Mouse (Mus musculus) lung, embryonic 14.5 days (tissue): ENCODE data around the gene Uqcr11. TPM values are rescaled to one million over a fixed set of nuclear protein-coding genes. Genes with fewer than 3 reads are reported as not detected.

Source experiments
- ATAC-seq: fragments of 200-750 bp; cut with Nextera tagmentation; 2 replicates; pipeline ENCODE4 v1.8.0; 2017; ENCODE audit warnings: mild to moderate bottlenecking, moderate TSS enrichment, moderate library complexity; ENCODE audit not compliant: insufficient read depth
- DNase-seq: peaks from one replicate; pipeline ENCODE4 v3.0.0-alpha.2; 2015
- H3K27ac ChIP-seq: fragments of 300-500 bp; sonication (generic); 2 replicates; pipeline ENCODE4 v1.5.1; 2014; ENCODE audit warnings: low read depth, mild to moderate bottlenecking, moderate library complexity
- H3K27me3 ChIP-seq: fragments of 300-500 bp; sonication (generic); 2 replicates; pipeline ENCODE4 v1.6.1; 2014; ENCODE audit warnings: low read length, control low read depth; ENCODE audit not compliant: insufficient read depth
- H3K36me3 ChIP-seq: fragments of 300-500 bp; sonication (generic); 2 replicates; pipeline ENCODE4 v1.6.1; 2014; ENCODE audit warnings: control low read depth; ENCODE audit not compliant: insufficient read depth
- H3K4me1 ChIP-seq: fragments of 300-500 bp; sonication (generic); 2 replicates; pipeline ENCODE4 v1.6.1; 2014; ENCODE audit warnings: antibody characterized with exemption, control low read depth; ENCODE audit not compliant: insufficient read depth
- H3K4me2 ChIP-seq: fragments of 300-500 bp; sonication (generic); 2 replicates; pipeline ENCODE4 v1.6.1; 2014; ENCODE audit warnings: mild to moderate bottlenecking
- H3K4me3 ChIP-seq: fragments of 300-500 bp; sonication (generic); 2 replicates; pipeline ENCODE4 v1.5.1; 2014; ENCODE audit warnings: low read depth, low read length
- H3K9ac ChIP-seq: fragments of 300-500 bp; sonication (generic); 2 replicates; pipeline ENCODE4 v1.6.1; 2014
- H3K9me3 ChIP-seq: fragments of 300-500 bp; sonication (generic); 2 replicates; pipeline ENCODE4 v1.6.1; 2016; ENCODE audit warnings: low read depth, low read length, control low read depth
- CTCF ChIP-seq: IDR thresholded peaks from 2 replicates; pipeline ENCODE4 v1.5.1; 2016; ENCODE audit warnings: antibody characterized with exemption, low read depth
- WGBS: fragments of 180-500 bp; shearing (Covaris S2); extraction: QIAGEN DNeasy Blood & Tissue Kit; methylation state at CpG from one replicate; pipeline ENCODE4 v1.1.7; 2014; 5-methylcytosine and 5-hydroxymethylcytosine counted together
- polyA plus RNA-seq: library from polyadenylated mRNA; unstranded; fragments of >200 nt; fragmentation: Nextera tagmentation; extraction: Ambion mirVana; gene quantifications from 2 replicates; pipeline ENCODE4 v1.2.1, GENCODE M21; 2014

The Uqcr11 gene
- polyA plus RNA-seq, 1 experiment from 2014 or later: 669 TPM

- 37% methylated on average over 4 of the region's 4 CpGs for WGBS
- TF ChIP-seq CTCF: no peak
- ATAC-seq (no peak), DNase-seq (no peak)
- H3K27me3 ChIP-seq: no peaks in the 10 kb centered on the region
- peak overlapping the region; percentile 99 for H3K4me2 ChIP-seq
- H3K9me3 ChIP-seq: no peaks in the 10 kb centered on the region
- H3K36me3 ChIP-seq: peaks cover 57% of the 10 kb centered on the region
- H3K4me3 ChIP-seq: no peak overlapping the region
- peak overlapping the region; percentile 61; the same call in 1 of the 2 replicates for H3K27ac ChIP-seq
- H3K9ac ChIP-seq: no peak overlapping the region
- peaks cover 7% of the 10 kb centered on the region for H3K4me1 ChIP-seq
These were observed 1.3 kb upstream of the Uqcr11 start for GRCm38 (mm10) chr10:80407924-80408323.

GRCm38 (mm10) chr10:80405481-80406173 is 1.0 kb downstream of the Uqcr11 start:
- WGBS: 49% methylated on average over 10 of the region's 10 CpGs
- peak overlapping the region; percentile 94 for H3K4me3 ChIP-seq
- no peaks in the 10 kb centered on the region for H3K9me3 ChIP-seq
- ATAC-seq: no peak
- DNase-seq: no peak
- H3K27me3 ChIP-seq: no peaks in the 10 kb centered on the region
- H3K4me1 ChIP-seq: peaks cover 7% of the 10 kb centered on the region
- peak overlapping the region; percentile 84 for H3K9ac ChIP-seq
- no peak for TF ChIP-seq CTCF
- H3K36me3 ChIP-seq: peaks cover 54% of the 10 kb centered on the region
- H3K27ac ChIP-seq: no peak overlapping the region
- H3K4me2 ChIP-seq: peak overlapping the region; percentile 99

- peaks cover 34% of the 10 kb centered on the region for H3K36me3 ChIP-seq
- H3K27ac ChIP-seq: no peak overlapping the region
- no peaks in the 10 kb centered on the region for H3K9me3 ChIP-seq
- no peak overlapping the region for H3K4me3 ChIP-seq
- DNase-seq (peak; percentile 47), ATAC-seq (no peak)
- H3K27me3 ChIP-seq: no peaks in the 10 kb centered on the region
- H3K9ac ChIP-seq: no peak overlapping the region
- no peak overlapping the region for H3K4me2 ChIP-seq
- 87% methylated on average over 4 of the region's 4 CpGs for WGBS
- H3K4me1 ChIP-seq: peaks cover 10% of the 10 kb centered on the region
- peak; percentile 72 for TF ChIP-seq CTCF
These were observed 3.5 kb downstream of the Uqcr11 start for GRCm38 (mm10) chr10:80403044-80403692.

GRCm38 (mm10) chr10:80400704-80401161 is 5.9 kb downstream of the Uqcr11 start:
- no peaks in the 10 kb centered on the region for H3K27me3 ChIP-seq
- H3K4me3 ChIP-seq: 0 out of 2 replicates have a peak overlapping the region, but pooled peaks have one; percentile 82
- peak overlapping the region; percentile 13; the same call in 1 of the 2 replicates for H3K9ac ChIP-seq
- no peak for TF ChIP-seq CTCF
- DNase-seq (no peak), ATAC-seq (no peak)
- peak overlapping the region; percentile 86; the same call in 1 of the 2 replicates for H3K27ac ChIP-seq
- 75% methylated on average over 4 of the region's 4 CpGs for WGBS
- H3K4me2 ChIP-seq: peak overlapping the region; percentile 73
- peaks cover 14% of the 10 kb centered on the region for H3K4me1 ChIP-seq
- no peaks in the 10 kb centered on the region for H3K9me3 ChIP-seq
- H3K36me3 ChIP-seq: peaks cover 50% of the 10 kb centered on the region

GRCm38 (mm10) chr10:80399973-80400703 is 6.5 kb downstream of the Uqcr11 start:
- DNase-seq (no peak), ATAC-seq (no peak)
- Histone ChIP-seq H3K4me2 (peak overlapping the region; percentile 73), H3K27me3 (no peaks in the 10 kb centered on the region), H3K4me3 (peak overlapping the region; percentile 82), H3K4me1 (peaks cover 11% of the 10 kb centered on the region; the same call in 1 of the 2 replicates), H3K36me3 (peaks cover 56% of the 10 kb centered on the region), H3K9me3 (no peaks in the 10 kb centered on the region), H3K9ac (peak overlapping the region; percentile 66), H3K27ac (peak overlapping the region; percentile 86)
- no peak for TF ChIP-seq CTCF
- WGBS: 13% methylated on average over 17 of the region's 17 CpGs

GRCm38 (mm10) chr10:80399191-80399972 is 7.2 kb downstream of the Uqcr11 start, which contains the start of gene Mbd3:
Mbd3 (minus strand) TSS chr10:80399550.
- H3K4me1 ChIP-seq: peaks cover 11% of the 10 kb centered on the region; the same call in 1 of the 2 replicates
- H3K4me2 ChIP-seq: peak within 1 kb of the TSS; percentile 73
- peak within 1 kb of the TSS; percentile 100 for H3K27ac ChIP-seq
- peak within 1 kb of the TSS; percentile 82 for H3K4me3 ChIP-seq
- ATAC-seq (peak; percentile 96), DNase-seq (peak; percentile 99)
- peak within 1 kb of the TSS; percentile 96 for H3K9ac ChIP-seq
- under 1% methylated on average over 74 of the region's 82 CpGs for WGBS
- peaks cover 64% of the 10 kb centered on the region for H3K36me3 ChIP-seq
- H3K9me3 ChIP-seq: no peaks in the 10 kb centered on the region
- TF ChIP-seq CTCF: no peak
- no peaks in the 10 kb centered on the region for H3K27me3 ChIP-seq
